Mouse (Mus musculus) brain, embryonic 14.5 days (tissue): ENCODE data around the gene Zic1.

ENCODE experiments used
- CTCF ChIP-seq: fragments of 200-500 bp; IDR thresholded peaks from 2 replicates; pipeline ENCODE4 v1.5.1; 2012; ENCODE audit warnings: inconsistent platforms, mild to moderate bottlenecking, moderate library complexity, borderline replicate concordance; ENCODE audit not compliant: insufficient read depth, insufficient read length; ENCODE audit errors: extremely low read depth
- POLR2A ChIP-seq: fragments of 200-500 bp; IDR thresholded peaks from 2 replicates; pipeline ENCODE4 v1.6.1; 2012; ENCODE audit warnings: mild to moderate bottlenecking, inconsistent platforms, borderline replicate concordance; ENCODE audit not compliant: poor library complexity, insufficient read depth, insufficient read length, severe bottlenecking; ENCODE audit errors: extremely low read depth

DNA sequence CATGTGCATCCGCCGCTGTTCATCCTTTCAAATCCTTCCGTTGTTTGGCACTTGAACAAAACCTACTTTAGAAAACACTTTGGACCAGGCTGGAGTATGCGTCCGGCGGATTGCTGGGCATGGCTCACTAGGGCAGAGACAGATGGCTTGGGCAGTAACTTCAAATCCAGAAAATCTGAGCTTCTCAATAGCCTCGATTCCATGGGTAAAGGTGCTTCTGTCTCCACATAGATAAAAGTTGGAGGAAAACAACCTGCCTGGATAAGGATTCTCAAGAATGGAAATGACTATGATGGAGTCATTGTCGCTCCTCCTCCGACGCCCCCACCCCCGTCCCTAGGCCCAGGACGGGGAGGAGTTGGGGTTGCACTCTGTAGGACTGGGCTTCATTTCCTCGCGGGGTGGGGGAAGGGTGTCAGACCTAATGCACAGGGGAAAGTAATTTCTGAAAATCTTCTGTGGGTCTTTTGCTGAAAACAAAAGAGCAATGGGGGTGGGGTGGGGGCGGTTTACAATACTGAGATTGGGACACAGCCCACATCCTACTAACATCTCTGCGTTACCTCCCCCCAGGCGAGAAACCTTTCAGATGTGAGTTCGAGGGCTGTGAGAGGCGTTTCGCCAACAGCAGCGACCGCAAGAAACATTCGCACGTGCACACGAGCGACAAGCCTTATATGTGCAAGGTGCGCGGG, 18.0 kb upstream of the Zic1 start:
- TF ChIP-seq CTCF = no peak
- TF ChIP-seq POLR2A = no peak
